Comparison of ENCODE assay signal across 10 mouse cellular contexts in the genomic region with DNA sequence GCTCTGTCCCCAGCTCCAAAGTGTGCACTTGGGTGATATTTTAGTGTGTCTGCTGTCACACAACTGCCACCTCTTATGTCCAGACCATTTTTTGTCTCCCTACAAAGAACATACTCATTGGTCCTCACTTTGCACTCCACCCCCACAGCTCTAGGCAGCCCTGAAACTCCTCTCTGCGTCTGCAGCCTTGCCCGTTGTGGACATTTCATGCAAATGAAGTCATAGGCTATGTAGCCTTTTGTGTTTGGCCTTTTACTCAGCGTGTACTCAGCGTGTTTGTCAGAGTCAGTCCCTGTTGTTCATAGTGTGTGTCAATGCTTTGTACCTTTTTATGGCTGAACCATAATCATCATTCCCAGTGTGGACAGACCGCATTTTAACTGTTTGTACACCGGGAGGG. TPM values are rescaled to one million over a fixed set of nuclear protein-coding genes. Genes with fewer than 3 reads are reported as not detected.
DNase-seq lines count a peak whose midpoint lies in the region; ATAC-seq and TF ChIP-seq lines count a peak whose summit lies in the region.
"Had no signal": no experiment of that assay in that cellular context is flagged by ENCODE, and none has a peak within 500 bp of the region (broad histone marks: within the 10 kb centered on the region; RNA-seq: fewer than 3 reads in every experiment).

No protein-coding gene starts in this region.

- H3K36me3 ChIP-seq in intestine, embryonic 14.5 days (ENCODE audit: control insufficient read depth, insufficient read depth, low read length) = peaks cover 78% of the 10 kb centered on the region
- peaks cover 12% of the 10 kb centered on the region; the same call in 1 of the 2 replicates for H3K36me3 ChIP-seq in stomach, postnatal 0 days (ENCODE audit: control insufficient read depth, insufficient read depth, low read length)
- H3K36me3 ChIP-seq in hindbrain, embryonic 10.5 days = peaks cover 77% of the 10 kb centered on the region

- no peak for TF ChIP-seq CTCF in cerebellum, adult 2 months (IDR thresholded peaks at IDR 0.05; ENCODE audit: borderline replicate concordance, insufficient read depth, low read depth, low read length)
- no peak for TF ChIP-seq CTCF in stomach, postnatal 0 days (IDR thresholded peaks at IDR 0.05; ENCODE audit: low read depth)

- no peak overlapping the region for H3K4me3 ChIP-seq in cerebellum, adult 2 months (replicated peaks; ENCODE audit: insufficient read depth, low read depth, low read length)
- no peak overlapping the region for H3K4me3 ChIP-seq in intestine, embryonic 14.5 days (ENCODE audit: low read depth, low read length)
- no peak overlapping the region for H3K4me3 ChIP-seq in stomach, postnatal 0 days (ENCODE audit: low read depth, low read length)
- H3K4me3 ChIP-seq in hindbrain, embryonic 10.5 days = no peak overlapping the region

- H3K27me3 ChIP-seq in cerebellum, adult 2 months (ENCODE audit: control insufficient read depth, insufficient read depth, low read length) = no peaks in the 10 kb centered on the region
- no peaks in the 10 kb centered on the region for H3K27me3 ChIP-seq in intestine, embryonic 14.5 days (replicated peaks; ENCODE audit: control insufficient read depth, insufficient read depth, low read length)
- H3K27me3 ChIP-seq in stomach, postnatal 0 days (ENCODE audit: control insufficient read depth, insufficient read depth, low read length) = no peaks in the 10 kb centered on the region
- no peaks in the 10 kb centered on the region for H3K27me3 ChIP-seq in hindbrain, embryonic 10.5 days (ENCODE audit: insufficient read depth, poor library complexity, severe bottlenecking)

- H3K9me3 ChIP-seq in intestine, embryonic 14.5 days (ENCODE audit: control insufficient read depth, low read length) = no peaks in the 10 kb centered on the region
- no peaks in the 10 kb centered on the region for H3K9me3 ChIP-seq in stomach, postnatal 0 days (ENCODE audit: control insufficient read depth, low read length)
- no peaks in the 10 kb centered on the region for H3K9me3 ChIP-seq in hindbrain, embryonic 10.5 days

- WGBS in cerebellum, adult 2 months = 44% methylated on average over 6 of the region's 6 CpGs
- WGBS in intestine, embryonic 14.5 days = 62% methylated on average over 6 of the region's 6 CpGs
- WGBS in stomach, postnatal 0 days = 31% methylated on average over 6 of the region's 6 CpGs
- WGBS in hindbrain, embryonic 10.5 days = 82% methylated on average over 6 of the region's 6 CpGs

- no peak for ATAC-seq in intestine, embryonic 14.5 days (replicated peaks; ENCODE audit: low FRiP score, low TSS enrichment, low read depth)
- peak; percentile 42 for ATAC-seq in stomach, postnatal 0 days (ENCODE audit: low FRiP score, low TSS enrichment)

- TF ChIP-seq POLR2A in cerebellum, adult 2 months (IDR thresholded peaks at IDR 0.05; ENCODE audit: borderline replicate concordance, insufficient read depth, low read length) = no peak

- TF ChIP-seq EP300 in stomach, postnatal 0 days (optimal IDR thresholded peaks at IDR 0.05) = no peak

- peak overlapping the region; percentile 25; the same call in 1 of the 2 replicates for H3K27ac ChIP-seq in cerebellum, adult 2 months (ENCODE audit: insufficient read depth, low read length)
- H3K27ac ChIP-seq in intestine, embryonic 14.5 days (ENCODE audit: low read depth) = no peak overlapping the region
- peak overlapping the region; percentile 63 for H3K27ac ChIP-seq in stomach, postnatal 0 days (replicated peaks)
- H3K27ac ChIP-seq in hindbrain, embryonic 10.5 days = no peak overlapping the region

- H3K4me1 ChIP-seq in cerebellum, adult 2 months (ENCODE audit: control insufficient read depth, insufficient read depth, low read length) = peaks cover 45% of the 10 kb centered on the region
- H3K4me1 ChIP-seq in intestine, embryonic 14.5 days (replicated peaks; ENCODE audit: control insufficient read depth, insufficient read depth, low read length) = peaks cover 18% of the 10 kb centered on the region
- no peaks in the 10 kb centered on the region for H3K4me1 ChIP-seq in stomach, postnatal 0 days (replicated peaks; ENCODE audit: control insufficient read depth, insufficient read depth)
- peaks cover 38% of the 10 kb centered on the region for H3K4me1 ChIP-seq in hindbrain, embryonic 10.5 days (replicated peaks)

- no peak overlapping the region for H3K9ac ChIP-seq in intestine, embryonic 14.5 days (ENCODE audit: low read length)
- H3K9ac ChIP-seq in stomach, postnatal 0 days (ENCODE audit: low read length) = 0 out of 2 replicates have a peak overlapping the region, but pooled peaks have one; percentile 4

- no peak for DNase-seq in cerebellum, adult 2 months
- DNase-seq in cerebellum, adult 11-12 months = no peak
- peak; percentile 24 to 52 for DNase-seq in lung, adult 18-20 months
- DNase-seq in lung, postnatal 10 days = no peak
- DNase-seq in intestine, embryonic 14.5 days (ENCODE audit: low spot score) = no peak
- DNase-seq in stomach, postnatal 0 days (ENCODE audit: low spot score) = peak; percentile 72
- no peak for DNase-seq in frontal cortex, postnatal 10 days (ENCODE audit: low spot score in 2 of 2)
- no peak for DNase-seq in hindbrain, embryonic 10.5 days (ENCODE audit: low spot score)
- DNase-seq: gastrocnemius, postnatal 10 days; midbrain, embryonic 14.5 days had no signal

- peak overlapping the region; percentile 11; the same call in 1 of the 2 replicates for H3K4me2 ChIP-seq in intestine, embryonic 14.5 days (ENCODE audit: low read length)
- H3K4me2 ChIP-seq in stomach, postnatal 0 days (replicated peaks; ENCODE audit: low read depth) = peak overlapping the region; percentile 4; the same call in 1 of the 2 replicates

RNA-seq across cellular contexts. Expression of gene Kmt5a, which starts 9.8 kb away (rescaled TPM):
- 59.1 and 61.6 TPM in 2 replicates for polyA plus RNA-seq in cerebellum, adult 2 months (2012; rRNA removed)
- polyA plus RNA-seq in intestine, embryonic 14.5 days (2014; fragmentation: Nextera tagmentation; extraction: Ambion mirVana) = 52.3 and 57.7 TPM in 2 replicates
- polyA plus RNA-seq in stomach, postnatal 0 days (2015; fragmentation: Nextera tagmentation; extraction: Ambion mirVana) = 64.1 and 90.2 TPM in 2 replicates
- 34.3 and 43.7 TPM in 2 replicates for polyA plus RNA-seq in hindbrain, embryonic 10.5 days (2016; fragmentation: Nextera tagmentation; extraction: Ambion mirVana)

RNA-seq across cellular contexts. Expression of gene Sbno1, which starts 23.7 kb away (rescaled TPM):
- polyA plus RNA-seq in cerebellum, adult 2 months (2012; rRNA removed) = 48.3 and 50.3 TPM in 2 replicates
- 92.7 and 93.5 TPM in 2 replicates for polyA plus RNA-seq in intestine, embryonic 14.5 days (2014; fragmentation: Nextera tagmentation; extraction: Ambion mirVana)
- 44.8 and 45.2 TPM in 2 replicates for polyA plus RNA-seq in stomach, postnatal 0 days (2015; fragmentation: Nextera tagmentation; extraction: Ambion mirVana)
- 84.6 and 86.6 TPM in 2 replicates for polyA plus RNA-seq in hindbrain, embryonic 10.5 days (2016; fragmentation: Nextera tagmentation; extraction: Ambion mirVana)

RNA-seq across cellular contexts. Expression of gene Rilpl2, which starts 28.7 kb away (rescaled TPM):
- 18.1 and 18.4 TPM in 2 replicates for polyA plus RNA-seq in cerebellum, adult 2 months (2012; rRNA removed)
- 37.2 and 38.8 TPM in 2 replicates for polyA plus RNA-seq in intestine, embryonic 14.5 days (2014; fragmentation: Nextera tagmentation; extraction: Ambion mirVana)
- 19.3 and 20.7 TPM in 2 replicates for polyA plus RNA-seq in stomach, postnatal 0 days (2015; fragmentation: Nextera tagmentation; extraction: Ambion mirVana)
- 21.5 and 23.1 TPM in 2 replicates for polyA plus RNA-seq in hindbrain, embryonic 10.5 days (2016; fragmentation: Nextera tagmentation; extraction: Ambion mirVana)

RNA-seq across cellular contexts. Expression of gene Snrnp35, which starts 33.4 kb away (rescaled TPM):
- polyA plus RNA-seq in cerebellum, adult 2 months (2012; rRNA removed) = 12.3 and 13.1 TPM in 2 replicates
- polyA plus RNA-seq in intestine, embryonic 14.5 days (2014; fragmentation: Nextera tagmentation; extraction: Ambion mirVana) = 10.7 and 11.2 TPM in 2 replicates
- polyA plus RNA-seq in stomach, postnatal 0 days (2015; fragmentation: Nextera tagmentation; extraction: Ambion mirVana) = 9.1 and 10.8 TPM in 2 replicates
- polyA plus RNA-seq in hindbrain, embryonic 10.5 days (2016; fragmentation: Nextera tagmentation; extraction: Ambion mirVana) = 29.7 and 35.4 TPM in 2 replicates

Comparison
In these comparisons a context has a peak if more than half of its experiments do, and no peak if none do; other contexts are left out.
1. DNase-seq: peak in lung, adult 18-20 months (2 of 2) and stomach, postnatal 0 days (single experiment); none in cerebellum, adult 2 months (0 of 2), cerebellum, adult 11-12 months (single experiment), lung, postnatal 10 days (single experiment), intestine, embryonic 14.5 days (single experiment), frontal cortex, postnatal 10 days (0 of 2) and hindbrain, embryonic 10.5 days (single experiment).
2. H3K27ac ChIP-seq: peak in cerebellum, adult 2 months (single experiment) and stomach, postnatal 0 days (single experiment); none in intestine, embryonic 14.5 days (single experiment) and hindbrain, embryonic 10.5 days (single experiment).